Mouse (Mus musculus) lung, embryonic 15.5 days (tissue): ENCODE results near the gene Qsox1. TPM values are rescaled to one million over a fixed set of nuclear protein-coding genes. Genes with fewer than 3 reads are reported as not detected.

Experiments used
- ATAC-seq: fragments of 200-750 bp; cut with Nextera tagmentation; 2 replicates; pipeline ENCODE4 v1.8.0; 2017; ENCODE audit warnings: moderate number of reproducible peaks, borderline replicate concordance; ENCODE audit not compliant: low FRiP score, low TSS enrichment; ENCODE audit errors: extremely low read depth
- H3K27ac ChIP-seq: fragments of 300-500 bp; sonication (generic); 2 replicates; pipeline ENCODE4 v1.5.1; 2015; ENCODE audit warnings: moderate library complexity, mild to moderate bottlenecking, inconsistent platforms
- H3K27me3 ChIP-seq: fragments of 300-500 bp; sonication (generic); 2 replicates; pipeline ENCODE4 v1.6.1; 2015; ENCODE audit warnings: inconsistent platforms
- H3K36me3 ChIP-seq: fragments of 300-500 bp; sonication (generic); 2 replicates; pipeline ENCODE4 v1.6.1; 2015; ENCODE audit warnings: inconsistent platforms
- H3K4me1 ChIP-seq: fragments of 300-500 bp; sonication (generic); 2 replicates; pipeline ENCODE4 v1.6.1; 2015; ENCODE audit warnings: inconsistent platforms
- H3K4me2 ChIP-seq: fragments of 300-500 bp; sonication (generic); 2 replicates; pipeline ENCODE4 v1.6.1; 2015; ENCODE audit warnings: inconsistent platforms, mild to moderate bottlenecking, moderate library complexity
- H3K4me3 ChIP-seq: fragments of 300-500 bp; sonication (generic); 2 replicates; pipeline ENCODE4 v1.5.1; 2015; ENCODE audit warnings: mild to moderate bottlenecking, inconsistent platforms
- H3K9ac ChIP-seq: fragments of 300-500 bp; sonication (generic); 2 replicates; pipeline ENCODE4 v1.6.1; 2015; ENCODE audit warnings: inconsistent platforms
- H3K9me3 ChIP-seq: fragments of 300-500 bp; sonication (generic); 2 replicates; pipeline ENCODE4 v1.6.1; 2016; ENCODE audit warnings: inconsistent platforms
- WGBS: fragments of 180-500 bp; shearing (Covaris S2); methylation state at CpG from one replicate; pipeline ENCODE4 v1.1.7; 2015; 5-methylcytosine and 5-hydroxymethylcytosine counted together
- polyA plus RNA-seq: library from polyadenylated mRNA; unstranded; fragments of >200 nt; fragmentation: Nextera tagmentation; extraction: Ambion mirVana; gene quantifications from 2 replicates; pipeline ENCODE4 v1.2.1, GENCODE M21; 2015

Qsox1 gene
- polyA plus RNA-seq, 1 experiment from 2014 or later, result 48.6 TPM

- 89% methylated on average over 4 of the region's 4 CpGs for WGBS
- H3K27ac ChIP-seq, result no peak overlapping the region
These were observed 13.4 kb upstream of the Qsox1 start for GRCm38 (mm10) chr1:155825940-155826716.

GRCm38 (mm10) chr1:155820646-155821045 lies 8.0 kb upstream of the Qsox1 start:
- ATAC-seq, result no peak
- Histone ChIP-seq H3K4me3 (no peak overlapping the region), H3K4me2 (no peak overlapping the region), H3K4me1 (no peaks in the 10 kb centered on the region), H3K9me3 (no peaks in the 10 kb centered on the region), H3K36me3 (no peaks in the 10 kb centered on the region), H3K27me3 (no peaks in the 10 kb centered on the region), H3K9ac (no peak overlapping the region), H3K27ac (no peak overlapping the region)
- WGBS, result 85% methylated on average over 5 of the region's 5 CpGs

More at GRCm38 (mm10) chr1:155825940-155826716, 13.4 kb upstream of the Qsox1 start:
- Histone ChIP-seq H3K9me3 (no peaks in the 10 kb centered on the region), H3K27me3 (no peaks in the 10 kb centered on the region), H3K4me1 (no peaks in the 10 kb centered on the region), H3K36me3 (no peaks in the 10 kb centered on the region), H3K4me2 (no peak overlapping the region), H3K4me3 (no peak overlapping the region), H3K9ac (no peak overlapping the region)
- no peak for ATAC-seq

GRCm38 (mm10) chr1:155816167-155816566 lies 3.5 kb upstream of the Qsox1 start:
- no peaks in the 10 kb centered on the region for H3K27me3 ChIP-seq
- 40% methylated on average over 2 of the region's 2 CpGs for WGBS
- H3K9ac ChIP-seq, result no peak overlapping the region
- no peak for ATAC-seq
- H3K4me1 ChIP-seq, result peaks cover 9% of the 10 kb centered on the region
- H3K36me3 ChIP-seq, result no peaks in the 10 kb centered on the region
- no peak overlapping the region for H3K27ac ChIP-seq
- H3K4me3 ChIP-seq, result no peak overlapping the region
- no peaks in the 10 kb centered on the region for H3K9me3 ChIP-seq
- no peak overlapping the region for H3K4me2 ChIP-seq

GRCm38 (mm10) chr1:155811995-155812580 lies 601 bp downstream of the Qsox1 start:
- WGBS, result 3% methylated on average over 22 of the region's 22 CpGs
- Histone ChIP-seq H3K9ac (peak overlapping the region; percentile 63), H3K4me1 (peaks cover 28% of the 10 kb centered on the region), H3K36me3 (no peaks in the 10 kb centered on the region), H3K4me3 (peak overlapping the region; percentile 94), H3K4me2 (peak overlapping the region; percentile 84), H3K27ac (peak overlapping the region; percentile 64), H3K27me3 (no peaks in the 10 kb centered on the region), H3K9me3 (no peaks in the 10 kb centered on the region)
- peak; percentile 29 for ATAC-seq

- 17% methylated on average over 7 of the region's 7 CpGs for WGBS
- Histone ChIP-seq H3K27me3 (no peaks in the 10 kb centered on the region), H3K9ac (0 out of 2 replicates have a peak overlapping the region, but pooled peaks have one; percentile 17), H3K36me3 (no peaks in the 10 kb centered on the region), H3K4me2 (peak overlapping the region; percentile 84), H3K27ac (peak overlapping the region; percentile 71), H3K4me1 (peaks cover 28% of the 10 kb centered on the region), H3K4me3 (peak overlapping the region; percentile 6; the same call in 1 of the 2 replicates), H3K9me3 (no peaks in the 10 kb centered on the region)
- no peak for ATAC-seq
These were observed 2.1 kb downstream of the Qsox1 start for GRCm38 (mm10) chr1:155810616-155811015.

GRCm38 (mm10) chr1:155809706-155810442 lies 2.8 kb downstream of the Qsox1 start:
- Histone ChIP-seq H3K4me2 (peak overlapping the region; percentile 84), H3K9ac (0 out of 2 replicates have a peak overlapping the region, but pooled peaks have one; percentile 17), H3K27me3 (no peaks in the 10 kb centered on the region), H3K27ac (peak overlapping the region; percentile 71), H3K9me3 (no peaks in the 10 kb centered on the region), H3K36me3 (no peaks in the 10 kb centered on the region), H3K4me1 (peaks cover 28% of the 10 kb centered on the region), H3K4me3 (peak overlapping the region; percentile 6; the same call in 1 of the 2 replicates)
- ATAC-seq, result peak; percentile 84
- WGBS, result 35% methylated on average over 10 of the region's 10 CpGs

- H3K27ac ChIP-seq, result no peak overlapping the region
- peaks cover 3% of the 10 kb centered on the region; the same call in 1 of the 2 replicates for H3K36me3 ChIP-seq
- WGBS, result 95% methylated on average over 4 of the region's 4 CpGs
- no peak overlapping the region for H3K9ac ChIP-seq
- no peaks in the 10 kb centered on the region for H3K27me3 ChIP-seq
- peaks cover 28% of the 10 kb centered on the region for H3K4me1 ChIP-seq
- no peak overlapping the region for H3K4me2 ChIP-seq
- no peak for ATAC-seq
- no peak overlapping the region for H3K4me3 ChIP-seq
- H3K9me3 ChIP-seq, result no peaks in the 10 kb centered on the region
These were observed 4.4 kb downstream of the Qsox1 start for GRCm38 (mm10) chr1:155808261-155808660.

GRCm38 (mm10) chr1:155805607-155806006 lies 7.1 kb downstream of the Qsox1 start:
- 82% methylated on average over 9 of the region's 9 CpGs for WGBS
- Histone ChIP-seq H3K36me3 (peaks cover 15% of the 10 kb centered on the region), H3K27ac (no peak overlapping the region), H3K9me3 (no peaks in the 10 kb centered on the region), H3K4me1 (peaks cover 13% of the 10 kb centered on the region), H3K4me2 (no peak overlapping the region), H3K27me3 (no peaks in the 10 kb centered on the region), H3K4me3 (no peak overlapping the region), H3K9ac (no peak overlapping the region)
- no peak for ATAC-seq

- ATAC-seq, result no peak
- Histone ChIP-seq H3K9ac (no peak overlapping the region), H3K4me1 (peaks cover 16% of the 10 kb centered on the region), H3K27me3 (no peaks in the 10 kb centered on the region), H3K4me3 (no peak overlapping the region), H3K36me3 (peaks cover 15% of the 10 kb centered on the region), H3K9me3 (no peaks in the 10 kb centered on the region), H3K27ac (no peak overlapping the region), H3K4me2 (no peak overlapping the region)
- 83% methylated on average over 11 of the region's 11 CpGs for WGBS
These were observed 11.4 kb downstream of the Qsox1 start for GRCm38 (mm10) chr1:155801014-155801991.

- peaks cover 19% of the 10 kb centered on the region; the same call in 1 of the 2 replicates for H3K36me3 ChIP-seq
- H3K9ac ChIP-seq, result no peak overlapping the region
- H3K4me3 ChIP-seq, result no peak overlapping the region
- H3K4me1 ChIP-seq, result peaks cover 16% of the 10 kb centered on the region
- WGBS, result 79% methylated on average over 4 of the region's 4 CpGs
- H3K27me3 ChIP-seq, result no peaks in the 10 kb centered on the region
- no peak overlapping the region for H3K27ac ChIP-seq
- 0 out of 2 replicates have a peak, but pooled peaks have one; percentile 17 for ATAC-seq
- no peaks in the 10 kb centered on the region for H3K9me3 ChIP-seq
- no peak overlapping the region for H3K4me2 ChIP-seq
These were observed 14.7 kb downstream of the Qsox1 start for GRCm38 (mm10) chr1:155798000-155798399.

- Histone ChIP-seq H3K4me2 (no peak overlapping the region), H3K9me3 (no peaks in the 10 kb centered on the region), H3K4me1 (peaks cover 16% of the 10 kb centered on the region), H3K9ac (no peak overlapping the region), H3K27ac (no peak overlapping the region), H3K27me3 (no peaks in the 10 kb centered on the region), H3K36me3 (peaks cover 15% of the 10 kb centered on the region; the same call in 1 of the 2 replicates), H3K4me3 (no peak overlapping the region)
- ATAC-seq, result no peak
- 38% methylated on average over 4 of the region's 4 CpGs for WGBS
These were observed 15.3 kb downstream of the Qsox1 start for GRCm38 (mm10) chr1:155797425-155797824.
